In genomic region chr11:117374288-117374687, GRCm38 (mm10) we compare ENCODE assay signal across 29 mouse cellular contexts.
DNase-seq lines count a peak whose midpoint lies in the region; ATAC-seq and TF ChIP-seq lines count a peak whose summit lies in the region.
"Had no signal": no experiment of that assay in that cellular context is flagged by ENCODE, and none has a peak within 500 bp of the region (broad histone marks: within the 10 kb centered on the region; RNA-seq: fewer than 3 reads in every experiment).

No protein-coding gene starts in this region.

- H3K27ac ChIP-seq in forebrain, embryonic 15.5 days (replicated peaks), result no peak overlapping the region
- no peak overlapping the region for H3K27ac ChIP-seq in forebrain, embryonic 11.5 days (ENCODE audit: low read depth, low read length)
- no peak overlapping the region for H3K27ac ChIP-seq in liver, adult 2 months (replicated peaks; ENCODE audit: insufficient read depth, low read depth, low read length)
- no peak overlapping the region for H3K27ac ChIP-seq in neural tube, embryonic 14.5 days (ENCODE audit: low read depth, low read length)
- H3K27ac ChIP-seq in neural tube, embryonic 15.5 days (replicated peaks), result no peak overlapping the region
- H3K27ac ChIP-seq: embryonic facial prominence, embryonic 12.5 days; heart, adult 2 months; heart, embryonic 15.5 days; liver, embryonic 14.5 days; midbrain, embryonic 12.5 days had no signal

- TF ChIP-seq POLR2A in liver, adult 2 months (IDR thresholded peaks at IDR 0.05; ENCODE audit: extremely low read depth, insufficient read depth, low read length), result no peak

- no peaks in the 10 kb centered on the region for H3K9me3 ChIP-seq in forebrain, embryonic 15.5 days
- H3K9me3 ChIP-seq in forebrain, embryonic 11.5 days (ENCODE audit: control insufficient read depth, low read length), result no peaks in the 10 kb centered on the region
- no peaks in the 10 kb centered on the region for H3K9me3 ChIP-seq in neural tube, embryonic 14.5 days (ENCODE audit: control insufficient read depth, low read length)
- no peaks in the 10 kb centered on the region for H3K9me3 ChIP-seq in neural tube, embryonic 15.5 days (replicated peaks)
- H3K9me3 ChIP-seq: embryonic facial prominence, embryonic 12.5 days; G1E; heart, embryonic 15.5 days; midbrain, embryonic 12.5 days had no signal

- DNase-seq in forebrain, embryonic 11.5 days (ENCODE audit: low spot score), result no peak
- DNase-seq in liver, adult 2 months (ENCODE audit: extremely low read depth, low read depth, low spot score), result peak; percentile 57
- no peak for DNase-seq in liver
- DNase-seq in layer of hippocampus, adult 11-12 months (ENCODE audit: low spot score), result no peak
- no peak for DNase-seq in thymus, postnatal 0 days (ENCODE audit: low spot score)
- DNase-seq: adrenal gland, adult 2 months; cerebellum, adult 18-20 months; cerebellum, postnatal 14 days; forebrain, postnatal 0 days; gastrocnemius, postnatal 36 days; heart, adult 2 months; heart, postnatal 36 days; kidney, adult 8-10 months; kidney, postnatal 10 days; left cerebral cortex, postnatal 4 days; lung, postnatal 10 days; retina, postnatal 1 day; right cerebral cortex, postnatal 25 days; spleen, adult 18-20 months; thymus, postnatal 14 days had no signal

- ATAC-seq in forebrain, embryonic 15.5 days (replicated peaks), result no peak
- no peak for ATAC-seq in forebrain, embryonic 11.5 days (replicated peaks; ENCODE audit: low FRiP score)
- ATAC-seq in neural tube, embryonic 14.5 days (ENCODE audit: low read depth), result no peak
- no peak for ATAC-seq in neural tube, embryonic 15.5 days (ENCODE audit: low FRiP score)
- ATAC-seq: forebrain, postnatal 0 days; Patski had no signal

- no peak overlapping the region for H3K4me2 ChIP-seq in forebrain, embryonic 15.5 days (replicated peaks)
- no peak overlapping the region for H3K4me2 ChIP-seq in forebrain, embryonic 11.5 days (ENCODE audit: low read depth, low read length, severe bottlenecking)
- H3K4me2 ChIP-seq in neural tube, embryonic 14.5 days (ENCODE audit: low read depth, low read length), result no peak overlapping the region
- H3K4me2 ChIP-seq in neural tube, embryonic 15.5 days, result no peak overlapping the region
- H3K4me2 ChIP-seq: embryonic facial prominence, embryonic 12.5 days; heart, embryonic 15.5 days; midbrain, embryonic 12.5 days had no signal

- H3K9ac ChIP-seq in forebrain, embryonic 15.5 days (replicated peaks), result 0 out of 2 replicates have a peak overlapping the region, but pooled peaks have one; percentile 7
- H3K9ac ChIP-seq in forebrain, embryonic 11.5 days (ENCODE audit: low read length), result no peak overlapping the region
- H3K9ac ChIP-seq in liver, adult 2 months (ENCODE audit: low read depth, low read length), result no peak overlapping the region
- peak overlapping the region; percentile 21; the same call in 1 of the 2 replicates for H3K9ac ChIP-seq in neural tube, embryonic 14.5 days (replicated peaks; ENCODE audit: low read depth, low read length)
- no peak overlapping the region for H3K9ac ChIP-seq in neural tube, embryonic 15.5 days (replicated peaks)
- H3K9ac ChIP-seq: embryonic facial prominence, embryonic 12.5 days; forebrain, postnatal 0 days; heart, embryonic 15.5 days; liver, embryonic 14.5 days; midbrain, embryonic 12.5 days had no signal

- H3K36me3 ChIP-seq in forebrain, embryonic 15.5 days, result no peaks in the 10 kb centered on the region
- no peaks in the 10 kb centered on the region for H3K36me3 ChIP-seq in forebrain, embryonic 11.5 days (ENCODE audit: control insufficient read depth, insufficient read depth, low read length)
- no peaks in the 10 kb centered on the region for H3K36me3 ChIP-seq in liver, adult 2 months (ENCODE audit: control insufficient read depth, insufficient read depth, low read length)
- no peaks in the 10 kb centered on the region for H3K36me3 ChIP-seq in neural tube, embryonic 14.5 days (ENCODE audit: control insufficient read depth, insufficient read depth, low read length)
- no peaks in the 10 kb centered on the region for H3K36me3 ChIP-seq in neural tube, embryonic 15.5 days
- H3K36me3 ChIP-seq: embryonic facial prominence, embryonic 12.5 days; G1E; heart, embryonic 15.5 days; midbrain, embryonic 12.5 days had no signal

- H3K27me3 ChIP-seq in forebrain, embryonic 15.5 days, result no peaks in the 10 kb centered on the region
- H3K27me3 ChIP-seq in forebrain, embryonic 11.5 days (ENCODE audit: control insufficient read depth, insufficient read depth, low read length), result no peaks in the 10 kb centered on the region
- H3K27me3 ChIP-seq in liver, adult 2 months (ENCODE audit: control insufficient read depth, insufficient read depth, low read length), result no peaks in the 10 kb centered on the region
- no peaks in the 10 kb centered on the region for H3K27me3 ChIP-seq in neural tube, embryonic 14.5 days (ENCODE audit: control insufficient read depth, insufficient read depth, low read length)
- no peaks in the 10 kb centered on the region for H3K27me3 ChIP-seq in neural tube, embryonic 15.5 days (replicated peaks)
- H3K27me3 ChIP-seq: embryonic facial prominence, embryonic 12.5 days had no signal

- WGBS in forebrain, embryonic 15.5 days, result 74% methylated on average over 7 of the region's 7 CpGs
- 67% methylated on average over 7 of the region's 7 CpGs for WGBS in forebrain, embryonic 11.5 days
- WGBS in liver, adult 2 months, result 26% methylated on average over 7 of the region's 7 CpGs
- WGBS in neural tube, embryonic 14.5 days, result 64% methylated on average over 7 of the region's 7 CpGs
- 59% methylated on average over 7 of the region's 7 CpGs for WGBS in neural tube, embryonic 15.5 days

- TF ChIP-seq CTCF in liver, adult 2 months (IDR thresholded peaks at IDR 0.05; ENCODE audit: low read depth, low read length), result no peak

- H3K79me2 ChIP-seq in liver, adult 2 months (ENCODE audit: control insufficient read depth, insufficient read depth, low read length), result no peaks in the 10 kb centered on the region

- H3K4me1 ChIP-seq in forebrain, embryonic 15.5 days, result peaks cover 10% of the 10 kb centered on the region
- peaks cover 2% of the 10 kb centered on the region; the same call in 1 of the 2 replicates for H3K4me1 ChIP-seq in forebrain, embryonic 11.5 days (replicated peaks; ENCODE audit: control insufficient read depth, insufficient read depth, low read length)
- H3K4me1 ChIP-seq in liver, adult 2 months (ENCODE audit: control insufficient read depth, insufficient read depth, low read length), result no peaks in the 10 kb centered on the region
- 0 out of 2 replicates have a peak, but pooled peaks cover 2% of the 10 kb centered on the region for H3K4me1 ChIP-seq in neural tube, embryonic 14.5 days (ENCODE audit: control insufficient read depth, insufficient read depth, low read length)
- H3K4me1 ChIP-seq in neural tube, embryonic 15.5 days, result peaks cover 11% of the 10 kb centered on the region; the same call in 1 of the 2 replicates
- H3K4me1 ChIP-seq: midbrain, embryonic 12.5 days had no signal

- no peak overlapping the region for H3K4me3 ChIP-seq in forebrain, embryonic 15.5 days
- no peak overlapping the region for H3K4me3 ChIP-seq in forebrain, embryonic 11.5 days (ENCODE audit: low read depth, low read length)
- H3K4me3 ChIP-seq in liver, adult 2 months (ENCODE audit: insufficient read depth, low read depth, low read length), result no peak overlapping the region
- no peak overlapping the region for H3K4me3 ChIP-seq in neural tube, embryonic 14.5 days (ENCODE audit: low read depth, low read length)
- H3K4me3 ChIP-seq in neural tube, embryonic 15.5 days (replicated peaks), result no peak overlapping the region
- H3K4me3 ChIP-seq: embryonic facial prominence, embryonic 12.5 days; heart, adult 2 months; heart, embryonic 15.5 days; midbrain, embryonic 12.5 days had no signal

Comparison
In these comparisons a context has a peak if more than half of its experiments do, and no peak if none do; other contexts are left out.
1. H3K9ac ChIP-seq: peak in forebrain, embryonic 15.5 days (single experiment) and neural tube, embryonic 14.5 days (single experiment); none in forebrain, embryonic 11.5 days (single experiment), liver, adult 2 months (single experiment) and neural tube, embryonic 15.5 days (single experiment).